Mouse (Mus musculus) frontal cortex, adult 2 months (tissue): ENCODE data around the gene Vars. TPM values are rescaled to one million over a fixed set of nuclear protein-coding genes. Genes with fewer than 3 reads are reported as not detected.
"Not testable (repeated sequence)": the region's sequence is repeated elsewhere in the genome, so short reads cannot be mapped to it uniquely, and the experiment has no call there.

Experiments used
- DNase-seq, 2 experiments: peaks; one replicate each; pipeline ENCODE4 v3.0.0; 2022; ENCODE audit warnings: low spot score in 1 of 2; ENCODE audit errors: extremely low spot score in 1 of 2
- polyA plus RNA-seq: library from polyadenylated mRNA; depleted of rRNA; stranded (reverse); fragments of >200 nt; gene quantifications from 2 replicates; pipeline ENCODE4 v1.2.3, GENCODE M21; 2012

The Vars gene
- polyA plus RNA-seq, 1 experiment = 55.1 TPM

GRCm38 (mm10) chr17:34970850-34971249 is 29.9 kb upstream of the Vars start:
- not testable (repeated sequence) for DNase-seq

GRCm38 (mm10) chr17:34971694-34972068 is 29.1 kb upstream of the Vars start:
- not testable (repeated sequence) for DNase-seq

GRCm38 (mm10) chr17:34972069-34972749 is 28.6 kb upstream of the Vars start, which contains the start of the genes Hspa1a and Hspa1l:
Gene Hspa1a, minus strand, starts transcription at chr17:34972156.
Gene Hspa1l, plus strand, starts transcription at chr17:34972703.
- peak; percentile 66 to 81 for DNase-seq

GRCm38 (mm10) chr17:34975581-34976492 is 24.9 kb upstream of the Vars start:
- DNase-seq = no peak

- no peak for DNase-seq
Measured at GRCm38 (mm10) chr17:34977000-34977399, 23.8 kb upstream of the Vars start.

GRCm38 (mm10) chr17:34978239-34978638 is 22.5 kb upstream of the Vars start:
- no peak for DNase-seq

- no peak for DNase-seq
Measured at GRCm38 (mm10) chr17:34979631-34980030, 21.2 kb upstream of the Vars start.

GRCm38 (mm10) chr17:34980655-34981054 is 20.1 kb upstream of the Vars start:
- peak in 1 of 2 experiments; percentile 65 for DNase-seq

GRCm38 (mm10) chr17:34981690-34982180 is 19.1 kb upstream of the Vars start, which contains the start of gene Lsm2:
Gene Lsm2, plus strand, starts transcription at chr17:34981862.
- DNase-seq = peak; percentile 85 to 93

GRCm38 (mm10) chr17:34982328-34982727 is 18.5 kb upstream of the Vars start:
- DNase-seq = no peak

- DNase-seq = peak in 1 of 2 experiments; percentile 32
Measured at GRCm38 (mm10) chr17:34984218-34984617, 16.6 kb upstream of the Vars start.

- DNase-seq = no peak
Measured at GRCm38 (mm10) chr17:34994751-34995150, 6.0 kb upstream of the Vars start.

GRCm38 (mm10) chr17:34995192-34995591 is 5.6 kb upstream of the Vars start:
- not testable (repeated sequence) for DNase-seq

GRCm38 (mm10) chr17:34995927-34996326 is 4.9 kb upstream of the Vars start:
- not testable (repeated sequence) for DNase-seq

- no peak for DNase-seq
Measured at GRCm38 (mm10) chr17:34996411-34997141, 4.2 kb upstream of the Vars start.

- no peak for DNase-seq
Measured at GRCm38 (mm10) chr17:34997142-34997483, 3.7 kb upstream of the Vars start.

GRCm38 (mm10) chr17:34998526-34999430 is 2.0 kb upstream of the Vars start:
- DNase-seq = no peak

GRCm38 (mm10) chr17:34999871-35000716 is 693 bp upstream of the Vars start:
- not testable (repeated sequence) for DNase-seq
